Mouse (Mus musculus): ENCODE measurements around the gene Lrp2. TPM values are rescaled to one million over a fixed set of nuclear protein-coding genes. Genes with fewer than 3 reads are reported as not detected.
"Not testable (repeated sequence)": the region's sequence is repeated elsewhere in the genome, so short reads cannot be mapped to it uniquely, and the experiment has no call there.

Lrp2 gene
- total RNA-seq, 1 experiment from 2014 or later = not detected

GRCm38 (mm10) chr2:69586821-69587728 lies 1.2 kb upstream of the Lrp2 start:
- ATAC-seq (replicated peaks in 1 of 2; ENCODE audit: insufficient read depth in 1 of 2, low FRiP score in 2 of 2, low TSS enrichment in 1 of 2, low read depth in 1 of 2, poor library complexity in 2 of 2, severe bottlenecking in 2 of 2) = no peak

GRCm38 (mm10) chr2:69585191-69585885 lies 527 bp downstream of the Lrp2 start:
- 0 out of 4 replicates have a peak, but pooled peaks of 1 of the 2 experiments have one; percentile 16 for ATAC-seq (replicated peaks in 1 of 2; ENCODE audit: insufficient read depth in 1 of 2, low FRiP score in 2 of 2, low TSS enrichment in 1 of 2, low read depth in 1 of 2, poor library complexity in 2 of 2, severe bottlenecking in 2 of 2)

GRCm38 (mm10) chr2:69584117-69584933 lies 1.5 kb downstream of the Lrp2 start:
- ATAC-seq (replicated peaks in 1 of 2; ENCODE audit: insufficient read depth in 1 of 2, low FRiP score in 2 of 2, low TSS enrichment in 1 of 2, low read depth in 1 of 2, poor library complexity in 2 of 2, severe bottlenecking in 2 of 2) = 0 out of 4 replicates have a peak, but pooled peaks of 1 of the 2 experiments have one; percentile 51

GRCm38 (mm10) chr2:69582861-69583260 lies 3.0 kb downstream of the Lrp2 start:
- ATAC-seq (replicated peaks in 1 of 2; ENCODE audit: insufficient read depth in 1 of 2, low FRiP score in 2 of 2, low TSS enrichment in 1 of 2, low read depth in 1 of 2, poor library complexity in 2 of 2, severe bottlenecking in 2 of 2) = no peak

- ATAC-seq (replicated peaks in 1 of 2; ENCODE audit: insufficient read depth in 1 of 2, low FRiP score in 2 of 2, low TSS enrichment in 1 of 2, low read depth in 1 of 2, poor library complexity in 2 of 2, severe bottlenecking in 2 of 2) = not testable (repeated sequence)
Observed at GRCm38 (mm10) chr2:69582068-69582467, 3.8 kb downstream of the Lrp2 start.

- ATAC-seq (replicated peaks in 1 of 2; ENCODE audit: insufficient read depth in 1 of 2, low FRiP score in 2 of 2, low TSS enrichment in 1 of 2, low read depth in 1 of 2, poor library complexity in 2 of 2, severe bottlenecking in 2 of 2) = no peak
Observed at GRCm38 (mm10) chr2:69580091-69580490, 5.8 kb downstream of the Lrp2 start.

- ATAC-seq (replicated peaks in 1 of 2; ENCODE audit: insufficient read depth in 1 of 2, low FRiP score in 2 of 2, low TSS enrichment in 1 of 2, low read depth in 1 of 2, poor library complexity in 2 of 2, severe bottlenecking in 2 of 2) = no peak
Observed at GRCm38 (mm10) chr2:69578206-69578605, 7.7 kb downstream of the Lrp2 start.

GRCm38 (mm10) chr2:69576531-69576930 lies 9.3 kb downstream of the Lrp2 start:
- ATAC-seq (replicated peaks in 1 of 2; ENCODE audit: insufficient read depth in 1 of 2, low FRiP score in 2 of 2, low TSS enrichment in 1 of 2, low read depth in 1 of 2, poor library complexity in 2 of 2, severe bottlenecking in 2 of 2) = no peak

- ATAC-seq (replicated peaks in 1 of 2; ENCODE audit: insufficient read depth in 1 of 2, low FRiP score in 2 of 2, low TSS enrichment in 1 of 2, low read depth in 1 of 2, poor library complexity in 2 of 2, severe bottlenecking in 2 of 2) = peak; percentile 76 to 81
Observed at GRCm38 (mm10) chr2:69574934-69575333, 10.9 kb downstream of the Lrp2 start.

- no peak for ATAC-seq (replicated peaks in 1 of 2; ENCODE audit: insufficient read depth in 1 of 2, low FRiP score in 2 of 2, low TSS enrichment in 1 of 2, low read depth in 1 of 2, poor library complexity in 2 of 2, severe bottlenecking in 2 of 2)
Observed at GRCm38 (mm10) chr2:69574261-69574660, 11.6 kb downstream of the Lrp2 start.

- ATAC-seq (replicated peaks in 1 of 2; ENCODE audit: insufficient read depth in 1 of 2, low FRiP score in 2 of 2, low TSS enrichment in 1 of 2, low read depth in 1 of 2, poor library complexity in 2 of 2, severe bottlenecking in 2 of 2) = no peak
Observed at GRCm38 (mm10) chr2:69573733-69574054, 12.2 kb downstream of the Lrp2 start.

GRCm38 (mm10) chr2:69573038-69573732 lies 12.7 kb downstream of the Lrp2 start:
- ATAC-seq (replicated peaks in 1 of 2; ENCODE audit: insufficient read depth in 1 of 2, low FRiP score in 2 of 2, low TSS enrichment in 1 of 2, low read depth in 1 of 2, poor library complexity in 2 of 2, severe bottlenecking in 2 of 2) = no peak

- ATAC-seq (replicated peaks in 1 of 2; ENCODE audit: insufficient read depth in 1 of 2, low FRiP score in 2 of 2, low TSS enrichment in 1 of 2, low read depth in 1 of 2, poor library complexity in 2 of 2, severe bottlenecking in 2 of 2) = no peak
Observed at GRCm38 (mm10) chr2:69570556-69570955, 15.3 kb downstream of the Lrp2 start.

GRCm38 (mm10) chr2:69566281-69566680 lies 19.6 kb downstream of the Lrp2 start:
- no peak for ATAC-seq (replicated peaks in 1 of 2; ENCODE audit: insufficient read depth in 1 of 2, low FRiP score in 2 of 2, low TSS enrichment in 1 of 2, low read depth in 1 of 2, poor library complexity in 2 of 2, severe bottlenecking in 2 of 2)

GRCm38 (mm10) chr2:69563492-69563891 lies 22.4 kb downstream of the Lrp2 start:
- peak in 1 of 2 experiments; percentile 17; a peak in 1 of 4 replicates for ATAC-seq (replicated peaks in 1 of 2; ENCODE audit: insufficient read depth in 1 of 2, low FRiP score in 2 of 2, low TSS enrichment in 1 of 2, low read depth in 1 of 2, poor library complexity in 2 of 2, severe bottlenecking in 2 of 2)

- ATAC-seq (replicated peaks in 1 of 2; ENCODE audit: insufficient read depth in 1 of 2, low FRiP score in 2 of 2, low TSS enrichment in 1 of 2, low read depth in 1 of 2, poor library complexity in 2 of 2, severe bottlenecking in 2 of 2) = peak; percentile 78 to 88
Observed at GRCm38 (mm10) chr2:69562761-69563160, 23.1 kb downstream of the Lrp2 start.

GRCm38 (mm10) chr2:69560221-69560620 lies 25.6 kb downstream of the Lrp2 start:
- no peak for ATAC-seq (replicated peaks in 1 of 2; ENCODE audit: insufficient read depth in 1 of 2, low FRiP score in 2 of 2, low TSS enrichment in 1 of 2, low read depth in 1 of 2, poor library complexity in 2 of 2, severe bottlenecking in 2 of 2)
